Mouse (Mus musculus) natural killer cell, adult 2 months (primary cell): Measurements from ENCODE around the gene Cct7.

Source experiments
- DNase-seq, 2 experiments: peaks; one replicate each; pipeline ENCODE4 v3.0.0; 2022; ENCODE audit warnings: low spot score in 2 of 2

Cct7 gene

DNA sequence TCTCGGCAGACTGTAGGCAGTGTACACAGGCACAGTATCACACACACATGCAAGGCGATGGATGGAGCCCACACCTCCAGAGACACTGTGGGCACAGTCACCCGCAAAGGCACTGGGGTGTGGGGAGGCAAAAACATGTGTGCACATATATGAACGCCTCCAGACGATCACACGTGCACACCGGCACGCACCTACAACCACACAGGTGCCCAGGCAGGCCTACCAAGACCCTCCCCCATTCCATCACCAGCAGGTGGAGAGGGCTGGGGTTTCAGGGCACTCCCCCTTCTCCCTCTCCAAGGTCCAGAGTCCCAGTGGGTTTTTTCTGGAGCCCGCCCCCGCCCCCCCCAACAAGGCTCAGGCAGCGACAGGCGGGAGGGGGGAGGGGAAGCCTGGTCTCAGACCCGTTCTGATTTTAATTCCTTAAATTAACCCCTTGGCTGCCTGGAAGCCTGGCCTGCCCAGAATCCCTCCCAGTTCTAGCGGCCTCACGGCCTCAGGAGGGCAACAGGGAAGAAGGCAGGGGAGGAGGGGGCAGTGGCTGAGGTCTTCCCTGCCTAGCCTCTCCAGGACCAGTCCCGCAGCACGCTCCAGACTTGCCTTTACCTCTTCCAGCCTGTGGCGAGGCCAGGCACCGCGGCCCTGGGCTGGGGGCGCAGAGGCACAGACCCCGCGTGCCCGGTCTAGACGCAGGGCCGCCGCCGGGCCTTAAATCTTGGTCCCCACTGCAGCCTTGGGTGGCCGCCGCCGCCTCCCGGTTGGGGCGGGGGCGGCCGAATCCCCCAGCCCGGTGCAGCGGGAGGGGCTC is 51.0 kb downstream of the Cct7 start:
- DNase-seq, result no peak

DNA sequence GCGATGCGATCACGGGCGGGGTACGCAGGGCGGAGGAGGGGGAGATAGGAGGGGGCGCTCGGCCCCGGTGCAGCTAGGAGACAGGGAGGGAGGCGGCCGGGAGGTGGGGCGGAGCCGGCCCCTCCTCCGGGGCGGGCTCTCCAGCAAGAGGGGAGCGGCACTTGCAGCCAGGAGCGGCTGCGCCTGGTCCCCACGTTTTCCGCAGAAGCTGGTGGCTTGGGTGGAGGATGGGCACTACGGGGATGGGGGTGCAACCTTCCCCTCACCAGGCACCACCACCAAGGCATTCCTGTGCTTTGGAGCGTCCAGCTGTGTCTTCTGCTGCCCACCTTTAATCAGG is 51.6 kb downstream of the Cct7 start, which contains the start of gene Fbxo41:
Gene Fbxo41, minus strand, starts transcription at position 84 of the 340 bp plus-strand sequence.
- DNase-seq, result no peak

DNA sequence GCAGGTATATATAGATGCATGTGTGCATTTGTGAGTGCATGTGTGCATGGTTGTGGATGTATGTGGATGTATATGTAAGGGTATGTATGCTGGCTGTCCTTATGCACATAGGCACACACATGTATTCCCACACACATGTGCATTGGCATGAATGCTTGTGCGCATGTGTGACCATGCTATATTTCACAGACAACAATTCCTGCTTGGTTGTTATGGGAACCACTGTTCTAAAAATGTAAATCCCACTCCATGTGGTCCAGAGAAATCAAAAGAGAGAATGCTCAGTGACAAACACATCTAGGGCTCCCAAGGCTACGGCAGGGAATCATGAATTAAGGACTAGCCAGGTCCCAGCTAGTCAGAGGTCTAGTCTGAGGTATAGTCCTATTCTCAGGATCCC is 53.6 kb downstream of the Cct7 start:
- no peak for DNase-seq

DNA sequence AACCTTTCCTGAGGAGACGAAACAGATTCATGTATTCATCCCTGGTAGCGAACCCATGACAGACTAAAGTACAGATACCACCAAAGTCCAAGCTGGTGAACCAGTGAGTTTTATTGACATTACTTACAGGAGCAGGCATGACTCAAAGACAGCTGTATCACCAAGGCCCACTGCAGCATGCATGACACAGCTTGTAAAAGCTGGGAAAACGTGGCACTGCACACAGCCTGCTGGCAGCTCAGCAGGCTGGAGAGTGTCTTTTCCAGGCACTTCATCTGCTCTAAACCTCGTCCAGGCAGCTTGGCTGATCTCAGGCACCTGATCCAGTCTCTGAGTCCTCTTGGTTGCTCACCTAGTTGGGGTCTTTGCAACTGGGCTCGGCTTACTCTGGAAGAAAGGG is 57.3 kb downstream of the Cct7 start:
- no peak for DNase-seq

DNA sequence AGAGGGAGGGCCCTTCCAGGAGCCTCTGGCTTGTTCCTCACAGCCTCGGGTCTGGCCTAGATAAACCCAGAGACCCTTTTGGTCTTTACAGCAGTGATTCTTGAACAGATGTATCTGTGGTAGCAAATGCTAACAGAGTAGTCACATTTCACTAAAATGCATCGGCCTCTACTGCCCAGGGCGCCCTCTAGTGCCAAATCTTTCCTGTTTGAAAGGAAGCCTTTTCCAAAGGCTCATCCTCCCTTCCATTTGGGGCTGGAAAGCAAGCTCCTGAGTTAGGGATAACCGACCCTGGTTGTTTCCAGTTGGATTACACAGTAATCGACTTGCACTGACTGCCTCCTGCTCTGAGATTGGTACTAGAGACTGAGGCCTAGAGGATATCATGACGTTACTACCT is 59.2 kb downstream of the Cct7 start:
- no peak for DNase-seq

DNA sequence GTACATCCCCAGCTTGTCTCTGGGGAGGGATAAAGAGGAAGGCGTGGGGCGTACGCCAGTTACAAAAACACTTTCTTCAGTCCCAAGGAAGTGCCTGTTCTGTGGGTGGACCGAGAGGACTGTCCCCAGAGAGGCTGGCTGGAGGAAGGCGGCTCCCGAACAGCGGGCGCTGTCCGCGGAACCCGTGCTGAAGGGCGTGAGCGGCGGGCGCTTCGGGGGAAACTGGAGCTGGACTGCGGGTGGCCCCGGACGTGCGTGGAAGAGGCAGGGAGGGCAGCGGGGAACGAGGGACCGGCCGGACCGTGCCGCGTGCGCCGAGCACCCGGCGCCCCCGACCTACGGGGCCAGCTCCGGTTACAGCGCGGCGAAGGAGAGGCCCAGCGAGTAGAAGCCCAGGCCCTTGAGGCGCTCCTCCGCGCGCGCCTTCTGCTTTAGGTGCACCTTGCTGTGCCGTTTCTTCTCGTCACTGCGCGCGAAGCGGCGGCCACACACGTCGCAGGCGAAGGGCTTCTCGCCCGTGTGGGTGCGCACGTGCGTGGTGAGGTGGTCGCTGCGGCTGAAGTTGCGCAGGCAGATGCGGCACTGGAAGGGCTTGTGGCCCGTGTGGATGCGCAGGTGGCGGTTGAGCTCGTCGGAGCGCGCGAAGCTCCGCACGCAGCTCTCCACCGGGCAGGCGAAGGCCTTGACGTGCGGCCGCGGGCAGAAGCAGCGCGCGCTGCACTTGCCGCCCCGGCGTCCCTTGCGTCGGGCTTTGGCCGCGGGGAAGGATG is 60.2 kb downstream of the Cct7 start:
- DNase-seq, result no peak

DNA sequence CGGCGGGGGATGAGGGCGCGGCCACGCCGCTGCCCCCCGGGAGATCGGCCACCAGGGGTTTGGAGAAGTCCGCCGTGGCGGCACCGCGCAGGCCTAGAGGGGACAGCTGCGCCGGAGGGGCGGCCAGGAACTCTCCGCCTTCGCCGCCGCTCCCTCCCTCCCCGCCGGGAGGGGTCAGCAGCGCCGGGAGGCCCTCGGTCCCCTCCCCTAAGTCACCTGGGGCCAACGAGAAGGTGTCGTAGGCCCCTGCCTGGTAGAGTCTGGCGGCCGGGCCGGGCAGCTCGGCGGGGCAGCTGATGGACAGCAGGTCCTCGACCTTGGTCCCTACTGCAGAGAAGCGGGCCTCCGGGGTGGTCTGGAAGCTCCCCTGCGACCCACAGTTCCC is 60.7 kb downstream of the Cct7 start:
- no peak for DNase-seq

DNA sequence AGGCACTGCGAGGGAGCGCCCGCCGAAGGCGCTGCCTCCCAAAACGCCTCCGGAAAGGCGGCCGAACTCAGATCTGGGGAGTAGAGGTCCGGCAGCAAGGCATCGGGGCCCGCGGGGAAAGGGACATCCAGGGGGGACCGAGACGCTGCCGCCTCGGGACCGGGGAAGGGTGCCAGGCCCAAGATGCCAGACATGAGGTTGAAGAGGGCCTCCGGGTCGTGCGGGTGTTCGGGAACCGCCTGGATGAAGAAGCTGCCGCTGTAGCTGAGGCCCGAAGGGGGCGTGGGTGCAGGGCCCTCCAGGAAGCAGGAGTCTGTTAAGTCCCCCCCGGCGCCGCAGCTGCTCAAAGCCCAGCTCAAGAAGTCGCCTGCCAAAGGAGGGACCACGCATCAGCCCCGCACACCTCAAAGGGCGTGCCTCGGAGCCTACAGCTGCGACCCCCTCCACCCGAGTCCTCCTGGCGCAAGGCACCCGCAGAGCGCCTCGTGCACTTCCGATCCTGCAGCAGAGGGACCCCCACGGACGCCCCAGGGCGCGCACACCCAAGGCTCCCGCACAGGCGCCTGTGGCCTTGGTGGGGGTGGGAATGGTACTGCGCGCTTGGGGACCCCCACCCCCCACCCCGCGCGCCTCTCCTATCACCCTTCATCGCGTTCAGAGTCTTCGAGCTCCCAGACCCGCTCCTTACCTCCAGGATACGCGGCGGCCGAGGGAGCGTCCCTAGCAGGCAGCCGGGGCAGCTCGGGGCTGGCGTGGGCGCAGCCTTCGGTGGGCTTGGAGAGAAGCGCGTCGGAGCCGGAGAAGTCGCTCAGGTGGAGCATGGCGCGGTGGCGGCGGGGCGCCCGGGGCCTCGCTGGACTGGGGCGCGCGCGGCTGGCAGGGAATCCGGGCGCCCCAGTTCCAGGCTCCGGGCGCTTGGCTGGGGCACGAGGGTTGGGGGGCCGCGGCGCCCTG is 61.5 kb downstream of the Cct7 start:
- DNase-seq, result no peak

DNA sequence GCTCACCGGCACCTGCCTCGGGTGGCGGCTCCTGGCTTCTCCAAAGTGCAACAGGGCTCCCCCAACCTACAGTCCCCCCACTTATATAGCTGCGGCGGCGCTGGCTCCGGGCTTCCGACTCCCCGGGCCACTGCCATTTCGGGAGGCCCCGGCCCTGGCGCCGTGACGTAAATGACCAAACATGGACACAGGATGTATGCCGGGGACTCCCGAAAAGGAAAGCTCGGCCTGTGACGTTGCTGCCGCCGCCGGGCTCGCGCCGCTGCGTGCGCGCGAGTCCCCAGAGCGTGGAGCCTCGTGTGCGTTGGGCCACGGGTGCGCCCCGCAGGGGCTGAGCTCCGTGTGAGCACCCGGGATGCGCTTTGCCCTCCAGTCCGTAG is 62.2 kb downstream of the Cct7 start, which contains the start of gene Egr4:
Gene Egr4, minus strand, starts transcription at position 59 of the 380 bp plus-strand sequence.
- peak; percentile 27 to 30 for DNase-seq

DNA sequence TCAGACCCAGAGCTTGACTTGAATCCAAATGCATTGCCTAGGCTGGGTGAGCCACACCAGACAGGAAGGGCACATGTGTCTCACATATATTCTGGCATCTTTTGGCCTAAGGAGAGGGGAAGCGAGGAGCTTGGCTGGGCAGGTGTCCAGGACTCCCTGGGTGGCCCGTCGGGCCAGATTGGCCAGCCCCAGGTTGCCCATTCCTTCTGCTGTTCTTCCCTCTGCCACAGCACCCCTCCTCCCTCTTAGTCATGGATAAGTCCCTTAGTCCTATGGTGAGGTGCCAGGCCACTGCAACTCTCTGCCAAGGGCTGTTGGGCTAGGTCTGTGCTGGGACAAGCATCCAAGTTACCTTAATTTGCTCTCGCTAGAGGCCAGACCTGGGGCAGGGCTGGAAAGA is 64.6 kb downstream of the Cct7 start:
- no peak for DNase-seq
